Mouse (Mus musculus): Measurements from ENCODE around the gene Olfm3. TPM values are rescaled to one million over a fixed set of nuclear protein-coding genes. Genes with fewer than 3 reads are reported as not detected.

Gene Olfm3
- total RNA-seq, 2 experiments from 2014 or later = 35.5 to 36.6 TPM

GRCm38 (mm10) chr3:114959311-114959967 is 55.6 kb downstream of the Olfm3 start:
- no peak overlapping the region for H3K27ac ChIP-seq
- intact Hi-C loops (cut with DNase I) = no loop called here
- no peak for TF ChIP-seq CTCF (IDR thresholded peaks at IDR 0.05)
- no peak overlapping the region for H3K4me3 ChIP-seq
- no peak for DNase-seq (ENCODE audit: extremely low spot score in 1 of 2, low spot score in 2 of 2)

DNA sequence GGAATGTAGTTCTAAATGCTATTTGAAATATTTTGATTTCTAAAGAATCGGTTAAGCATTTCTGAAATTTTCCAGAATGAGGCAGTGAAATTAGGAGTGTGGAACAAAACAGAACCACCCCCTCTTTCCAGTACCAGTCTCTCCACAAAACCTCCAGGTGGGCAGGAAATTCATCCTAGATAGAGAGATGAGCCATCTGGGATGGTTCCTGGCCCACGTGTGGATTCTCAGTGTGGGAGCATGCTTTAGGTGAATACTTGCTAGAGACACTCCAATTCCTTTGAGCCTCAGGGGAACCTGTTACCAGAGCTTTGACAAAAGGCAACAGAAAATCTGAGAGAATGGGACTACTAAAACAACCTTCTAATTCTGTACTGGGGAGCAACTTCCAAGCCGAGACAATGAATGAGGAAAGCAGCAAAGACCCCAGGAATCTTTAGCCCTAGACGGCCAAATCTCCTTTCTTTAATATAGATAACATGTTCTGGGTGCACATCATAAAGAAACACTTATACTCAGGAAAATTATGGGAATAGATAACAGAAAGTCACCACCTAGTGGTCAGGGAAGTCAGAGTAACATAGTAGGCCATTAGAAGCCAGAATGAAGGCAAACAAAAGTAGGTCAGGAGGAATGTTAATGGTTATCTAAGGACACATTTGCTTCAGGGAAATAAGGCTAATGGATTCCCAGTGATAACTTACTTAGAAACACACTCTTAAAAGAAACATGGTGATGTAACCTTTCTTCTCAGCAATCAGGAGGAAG is 58.6 kb downstream of the Olfm3 start:
- Histone ChIP-seq H3K27ac (no peak overlapping the region), H3K4me3 (no peak overlapping the region)
- intact Hi-C loops (cut with DNase I) = loop anchor here (5.0 kb wide), 1 partner anchor 65 kb away; no protein-coding TSS in a partner anchor
- DNase-seq (ENCODE audit: extremely low spot score in 1 of 2, low spot score in 2 of 2) = peak; percentile 16 to 19
- peak; percentile 23 for TF ChIP-seq CTCF (IDR thresholded peaks at IDR 0.05)

GRCm38 (mm10) chr3:114971183-114971582 is 67.3 kb downstream of the Olfm3 start:
- no peak for TF ChIP-seq CTCF (IDR thresholded peaks at IDR 0.05)
- H3K4me3 ChIP-seq = no peak overlapping the region
- DNase-seq (ENCODE audit: extremely low spot score in 1 of 2, low spot score in 2 of 2) = no peak
- no peak overlapping the region for H3K27ac ChIP-seq
- intact Hi-C loops (cut with DNase I) = no loop called here

DNA sequence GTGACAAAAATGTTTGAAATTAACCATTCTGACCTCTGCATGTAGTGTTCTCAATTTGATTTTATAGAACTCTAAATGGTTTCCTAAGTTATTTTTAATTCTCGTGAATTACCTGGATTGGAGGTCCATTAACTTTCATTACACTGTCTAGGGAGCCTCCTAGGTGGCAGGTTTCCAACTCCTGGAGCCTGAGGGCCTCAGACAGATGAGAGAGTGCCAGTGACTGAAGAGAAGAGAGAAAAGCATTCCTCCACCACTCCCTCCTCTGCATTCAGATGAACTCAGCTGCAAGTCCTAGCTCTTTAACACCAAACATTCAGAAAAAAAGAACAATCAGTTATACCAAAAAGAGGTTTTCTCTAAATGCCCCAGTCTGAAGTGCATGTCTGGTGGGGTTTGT is 68.6 kb downstream of the Olfm3 start:
- no peak for TF ChIP-seq CTCF (IDR thresholded peaks at IDR 0.05)
- Histone ChIP-seq H3K27ac (no peak overlapping the region), H3K4me3 (no peak overlapping the region)
- intact Hi-C loops (cut with DNase I) = no loop called here
- DNase-seq (ENCODE audit: extremely low spot score in 1 of 2, low spot score in 2 of 2) = no peak

GRCm38 (mm10) chr3:114990828-114991227 is 87.0 kb downstream of the Olfm3 start:
- DNase-seq (ENCODE audit: extremely low spot score in 1 of 2, low spot score in 2 of 2) = no peak
- intact Hi-C loops (cut with DNase I) = no loop called here
- no peak for TF ChIP-seq CTCF (IDR thresholded peaks at IDR 0.05)
- no peak overlapping the region for H3K4me3 ChIP-seq
- H3K27ac ChIP-seq = no peak overlapping the region

- Histone ChIP-seq H3K4me3 (no peak overlapping the region), H3K27ac (no peak overlapping the region)
- intact Hi-C loops (cut with DNase I) = no loop called here
- no peak for DNase-seq (ENCODE audit: extremely low spot score in 1 of 2, low spot score in 2 of 2)
- no peak for TF ChIP-seq CTCF (IDR thresholded peaks at IDR 0.05)
Observed at GRCm38 (mm10) chr3:114995956-114996355, 92.1 kb downstream of the Olfm3 start.

DNA sequence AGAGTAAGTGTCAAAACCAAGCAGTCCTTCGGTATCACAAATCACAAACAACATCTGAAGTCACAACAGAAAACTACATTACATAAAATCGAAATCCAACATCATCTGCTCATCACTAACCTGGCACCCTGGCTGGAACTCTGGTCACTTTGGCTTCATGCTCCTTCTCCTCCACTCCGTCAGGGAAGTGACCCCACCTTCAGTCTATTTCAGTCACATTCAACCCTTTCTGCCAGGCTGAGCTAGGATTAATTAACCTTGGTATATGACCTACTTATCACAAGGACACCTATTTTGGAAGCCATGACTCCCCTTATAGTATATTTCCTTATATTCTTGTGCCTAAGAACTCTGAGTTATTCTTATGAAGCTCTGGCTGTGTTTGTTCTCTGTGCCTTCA is 123.7 kb downstream of the Olfm3 start:
- Histone ChIP-seq H3K4me3 (no peak overlapping the region), H3K27ac (peak overlapping the region; percentile 64)
- TF ChIP-seq CTCF (IDR thresholded peaks at IDR 0.05) = no peak
- intact Hi-C loops (cut with DNase I) = loop anchor here (5.0 kb wide), 1 partner anchor 65 kb away; no protein-coding TSS in a partner anchor
- no peak for DNase-seq (ENCODE audit: extremely low spot score in 1 of 2, low spot score in 2 of 2)

DNA sequence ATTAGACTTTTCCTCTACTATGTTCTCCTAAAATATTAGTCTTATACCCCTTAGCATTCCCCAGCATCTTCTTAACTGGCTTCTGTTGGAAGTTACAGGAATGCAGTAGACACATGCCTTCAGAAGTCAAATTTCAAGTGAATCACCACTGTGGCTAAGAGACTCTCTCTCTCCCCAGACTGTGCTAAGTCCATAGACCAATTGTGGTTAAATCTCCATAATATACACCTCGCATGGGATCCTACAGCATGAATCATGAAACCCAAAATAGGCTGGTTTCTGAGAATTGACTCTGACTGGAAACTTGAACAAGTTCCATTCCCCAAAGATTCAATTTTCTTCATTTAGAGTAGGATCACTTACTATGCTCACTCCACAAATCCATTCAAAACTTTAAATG is 124.2 kb downstream of the Olfm3 start:
- Histone ChIP-seq H3K4me3 (no peak overlapping the region), H3K27ac (peak overlapping the region; percentile 64)
- no peak for DNase-seq (ENCODE audit: extremely low spot score in 1 of 2, low spot score in 2 of 2)
- TF ChIP-seq CTCF (IDR thresholded peaks at IDR 0.05) = no peak
- intact Hi-C loops (cut with DNase I) = loop anchor here (5.0 kb wide), 1 partner anchor 66 kb away; no protein-coding TSS in a partner anchor

- peak in 1 of 2 experiments; percentile 28 for DNase-seq (ENCODE audit: extremely low spot score in 1 of 2, low spot score in 2 of 2)
- no peak for TF ChIP-seq CTCF (IDR thresholded peaks at IDR 0.05)
- intact Hi-C loops (cut with DNase I) = loop anchor here (5.0 kb wide), 1 partner anchor 66 kb away; no protein-coding TSS in a partner anchor
- H3K4me3 ChIP-seq = no peak overlapping the region
- H3K27ac ChIP-seq = peak overlapping the region; percentile 32; the same call in 1 of the 2 replicates
Observed at GRCm38 (mm10) chr3:115028611-115029010, 124.7 kb downstream of the Olfm3 start.

- H3K4me3 ChIP-seq = no peak overlapping the region
- no peak overlapping the region for H3K27ac ChIP-seq
- no peak for DNase-seq (ENCODE audit: extremely low spot score in 1 of 2, low spot score in 2 of 2)
- no peak for TF ChIP-seq CTCF (IDR thresholded peaks at IDR 0.05)
- intact Hi-C loops (cut with DNase I) = no loop called here
Observed at GRCm38 (mm10) chr3:115049060-115049459, 145.2 kb downstream of the Olfm3 start.

DNA sequence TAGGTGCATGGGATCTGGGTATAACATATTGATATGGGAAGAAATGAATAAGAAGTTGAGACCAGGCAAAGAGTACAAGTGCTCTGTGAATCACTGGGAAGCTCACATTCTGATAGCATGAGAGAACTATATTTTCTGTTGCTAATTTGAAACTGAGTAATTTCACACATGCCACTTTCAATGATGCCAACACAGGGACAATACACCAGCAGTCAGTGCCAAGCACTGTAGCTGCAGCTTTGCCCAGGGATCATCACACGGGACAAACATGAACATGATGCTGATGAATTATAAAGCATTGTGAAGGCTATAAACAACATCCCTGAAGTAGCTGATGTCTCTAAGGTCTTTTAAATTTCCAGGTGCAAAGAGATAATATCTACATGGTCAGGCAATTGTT is 161.0 kb downstream of the Olfm3 start:
- no peak for DNase-seq (ENCODE audit: extremely low spot score in 1 of 2, low spot score in 2 of 2)
- intact Hi-C loops (cut with DNase I) = no loop called here
- Histone ChIP-seq H3K4me3 (no peak overlapping the region), H3K27ac (no peak overlapping the region)
- TF ChIP-seq CTCF (IDR thresholded peaks at IDR 0.05) = no peak

- H3K4me3 ChIP-seq = no peak overlapping the region
- intact Hi-C loops (cut with DNase I) = no loop called here
- no peak for DNase-seq (ENCODE audit: extremely low spot score in 1 of 2, low spot score in 2 of 2)
- no peak overlapping the region for H3K27ac ChIP-seq
- no peak for TF ChIP-seq CTCF (IDR thresholded peaks at IDR 0.05)
Observed at GRCm38 (mm10) chr3:115080428-115081181, 176.7 kb downstream of the Olfm3 start.
